Mouse (Mus musculus): ENCODE data around the gene Mcm6. TPM values are rescaled to one million over a fixed set of nuclear protein-coding genes. Genes with fewer than 3 reads are reported as not detected.

Mcm6 gene
- polyA plus RNA-seq (2012; rRNA removed) = 4.2 and 7.3 TPM in 2 replicates

DNA sequence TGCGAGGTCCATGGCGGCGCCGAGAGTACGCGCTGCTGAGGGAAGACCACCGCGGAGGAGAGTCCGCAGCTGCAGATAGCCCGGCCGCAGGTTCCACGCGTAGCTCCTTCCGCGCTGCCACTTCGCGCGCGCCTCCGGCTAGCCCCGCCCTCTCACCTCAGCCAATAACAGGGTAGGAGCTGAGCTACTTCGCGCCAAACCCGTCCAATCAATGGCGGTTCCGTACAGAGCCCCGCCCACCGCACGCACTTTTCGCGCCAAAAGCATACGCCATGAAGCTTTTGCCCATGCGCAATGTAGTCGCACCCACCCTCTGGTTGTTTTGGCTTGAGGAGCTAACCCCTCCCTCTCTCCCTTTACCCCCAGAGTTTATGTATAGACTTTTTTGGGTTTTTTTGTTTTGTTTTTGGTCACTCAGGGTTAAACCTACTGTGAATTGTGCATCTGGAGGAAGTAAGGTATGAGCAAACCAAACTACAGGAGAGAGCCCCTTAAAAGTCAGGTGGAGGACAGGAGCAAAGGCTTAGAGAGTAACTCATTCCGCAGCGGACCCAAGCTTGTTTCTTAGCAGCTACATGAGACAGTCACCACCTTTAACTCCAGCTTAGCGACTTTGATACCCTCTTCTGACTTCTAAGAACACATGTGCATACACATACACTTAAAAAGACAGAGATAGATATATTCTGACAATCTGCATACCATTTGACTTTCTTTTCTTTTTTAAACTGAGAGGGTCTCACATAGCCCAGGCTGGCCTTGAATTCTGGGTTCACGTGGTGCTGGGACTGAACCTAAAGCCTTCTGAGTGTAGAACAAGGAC lies at the start of gene Mcm6:
Gene Mcm6, minus strand, starts transcription at position 111 of the 823 bp plus-strand sequence.
- WGBS = 2% methylated on average over 38 of the region's 38 CpGs
- Histone ChIP-seq H3K36me3 (ENCODE audit: control insufficient read depth, insufficient read depth, low read length) (peaks cover 7% of the 10 kb centered on the region), H3K4me3 (ENCODE audit: low read depth, low read length) (peak within 1 kb of the TSS; percentile 99), H3K27me3 (ENCODE audit: control insufficient read depth, insufficient read depth, low read length) (no peaks in the 10 kb centered on the region), H3K27ac (ENCODE audit: insufficient read depth, low read depth, low read length) (peak within 1 kb of the TSS; percentile 32), H3K4me1 (ENCODE audit: control insufficient read depth, insufficient read depth, insufficient read length, low read length) (peaks cover 4% of the 10 kb centered on the region; the same call in 1 of the 2 replicates)
- TF ChIP-seq CTCF (IDR thresholded peaks at IDR 0.05; ENCODE audit: extremely low read depth, insufficient read length, insufficient replicate concordance, low read depth, low read length) (no peak), POLR2A (IDR thresholded peaks at IDR 0.05; ENCODE audit: low read depth, low read length) (peak; percentile 50; the same call in 1 of the 2 replicates)

GRCm38 (mm10) chr1:128406846-128407245 lies 47.4 kb upstream of the Mcm6 start:
- no peaks in the 10 kb centered on the region for H3K27me3 ChIP-seq (ENCODE audit: control insufficient read depth, insufficient read depth, low read length)
- no peak overlapping the region for H3K4me3 ChIP-seq (ENCODE audit: low read depth, low read length)
- H3K36me3 ChIP-seq (ENCODE audit: control insufficient read depth, insufficient read depth, low read length) = peaks cover 19% of the 10 kb centered on the region
- WGBS = 42% methylated on average over 1 of the region's 1 CpGs
- H3K4me1 ChIP-seq (ENCODE audit: control insufficient read depth, insufficient read depth, insufficient read length, low read length) = no peaks in the 10 kb centered on the region
- H3K27ac ChIP-seq (ENCODE audit: insufficient read depth, low read depth, low read length) = no peak overlapping the region
- TF ChIP-seq POLR2A (IDR thresholded peaks at IDR 0.05; ENCODE audit: low read depth, low read length) = no peak
- no peak for TF ChIP-seq CTCF (IDR thresholded peaks at IDR 0.05; ENCODE audit: extremely low read depth, insufficient read length, insufficient replicate concordance, low read depth, low read length)

GRCm38 (mm10) chr1:128405675-128406074 lies 46.2 kb upstream of the Mcm6 start:
- WGBS = 66% methylated on average over 1 of the region's 1 CpGs
- no peaks in the 10 kb centered on the region for H3K4me1 ChIP-seq (ENCODE audit: control insufficient read depth, insufficient read depth, insufficient read length, low read length)
- TF ChIP-seq CTCF (IDR thresholded peaks at IDR 0.05; ENCODE audit: extremely low read depth, insufficient read length, insufficient replicate concordance, low read depth, low read length) (no peak), POLR2A (IDR thresholded peaks at IDR 0.05; ENCODE audit: low read depth, low read length) (no peak)
- H3K36me3 ChIP-seq (ENCODE audit: control insufficient read depth, insufficient read depth, low read length) = peaks cover 18% of the 10 kb centered on the region
- no peaks in the 10 kb centered on the region for H3K27me3 ChIP-seq (ENCODE audit: control insufficient read depth, insufficient read depth, low read length)
- no peak overlapping the region for H3K27ac ChIP-seq (ENCODE audit: insufficient read depth, low read depth, low read length)
- no peak overlapping the region for H3K4me3 ChIP-seq (ENCODE audit: low read depth, low read length)

- no peaks in the 10 kb centered on the region for H3K4me1 ChIP-seq (ENCODE audit: control insufficient read depth, insufficient read depth, insufficient read length, low read length)
- H3K4me3 ChIP-seq (ENCODE audit: low read depth, low read length) = no peak overlapping the region
- 79% methylated on average over 2 of the region's 2 CpGs for WGBS
- no peak for TF ChIP-seq POLR2A (IDR thresholded peaks at IDR 0.05; ENCODE audit: low read depth, low read length)
- TF ChIP-seq CTCF (IDR thresholded peaks at IDR 0.05; ENCODE audit: extremely low read depth, insufficient read length, insufficient replicate concordance, low read depth, low read length) = no peak
- peaks cover 18% of the 10 kb centered on the region for H3K36me3 ChIP-seq (ENCODE audit: control insufficient read depth, insufficient read depth, low read length)
- H3K27ac ChIP-seq (ENCODE audit: insufficient read depth, low read depth, low read length) = no peak overlapping the region
- no peaks in the 10 kb centered on the region for H3K27me3 ChIP-seq (ENCODE audit: control insufficient read depth, insufficient read depth, low read length)
Observed at GRCm38 (mm10) chr1:128405041-128405481, 45.6 kb upstream of the Mcm6 start.

- TF ChIP-seq CTCF (IDR thresholded peaks at IDR 0.05; ENCODE audit: extremely low read depth, insufficient read length, insufficient replicate concordance, low read depth, low read length) (no peak), POLR2A (IDR thresholded peaks at IDR 0.05; ENCODE audit: low read depth, low read length) (no peak)
- peaks cover 24% of the 10 kb centered on the region for H3K36me3 ChIP-seq (ENCODE audit: control insufficient read depth, insufficient read depth, low read length)
- H3K4me1 ChIP-seq (ENCODE audit: control insufficient read depth, insufficient read depth, insufficient read length, low read length) = no peaks in the 10 kb centered on the region
- H3K27me3 ChIP-seq (ENCODE audit: control insufficient read depth, insufficient read depth, low read length) = no peaks in the 10 kb centered on the region
- WGBS = 72% methylated on average over 2 of the region's 2 CpGs
- H3K4me3 ChIP-seq (ENCODE audit: low read depth, low read length) = no peak overlapping the region
- H3K27ac ChIP-seq (ENCODE audit: insufficient read depth, low read depth, low read length) = no peak overlapping the region
Observed at GRCm38 (mm10) chr1:128400926-128401325, 41.5 kb upstream of the Mcm6 start.

GRCm38 (mm10) chr1:128399941-128400915 lies 40.8 kb upstream of the Mcm6 start:
- Histone ChIP-seq H3K27ac (ENCODE audit: insufficient read depth, low read depth, low read length) (no peak overlapping the region), H3K36me3 (ENCODE audit: control insufficient read depth, insufficient read depth, low read length) (peaks cover 26% of the 10 kb centered on the region), H3K4me1 (ENCODE audit: control insufficient read depth, insufficient read depth, insufficient read length, low read length) (no peaks in the 10 kb centered on the region), H3K27me3 (ENCODE audit: control insufficient read depth, insufficient read depth, low read length) (no peaks in the 10 kb centered on the region), H3K4me3 (ENCODE audit: low read depth, low read length) (no peak overlapping the region)
- TF ChIP-seq POLR2A (IDR thresholded peaks at IDR 0.05; ENCODE audit: low read depth, low read length) = no peak
- no peak for TF ChIP-seq CTCF (IDR thresholded peaks at IDR 0.05; ENCODE audit: extremely low read depth, insufficient read length, insufficient replicate concordance, low read depth, low read length)
- 83% methylated on average over 5 of the region's 5 CpGs for WGBS

Measured in small intestine, adult 2 months (tissue).